Mouse (Mus musculus) bone marrow, adult 2 months (tissue): ENCODE data around the gene Grasp.

Experiments
- CTCF ChIP-seq: fragments of 200-500 bp; IDR thresholded peaks from 2 replicates; pipeline ENCODE4 v1.5.1; 2011; ENCODE audit warnings: low read length, control low read depth; ENCODE audit not compliant: control insufficient read depth, insufficient read depth
- POLR2A ChIP-seq: fragments of 200-500 bp; IDR thresholded peaks from 2 replicates; pipeline ENCODE4 v1.6.1; 2011; ENCODE audit warnings: low read depth, mild to moderate bottlenecking, control low read depth, low read length, borderline replicate concordance; ENCODE audit not compliant: control insufficient read depth

GRCm38 (mm10) chr15:101198218-101198617 lies 25.8 kb upstream of the Grasp start:
- peak; percentile 99 for TF ChIP-seq CTCF
- no peak for TF ChIP-seq POLR2A
